Mouse (Mus musculus): ENCODE data around the gene Afap1.

Gene Afap1

GRCm38 (mm10) chr5:35893093-35893804, at the start of gene Afap1:
Gene Afap1, plus strand, starts transcription at chr5:35893319.
- DNase-seq (ENCODE audit: low spot score in 2 of 2), result peak; percentile 99

GRCm38 (mm10) chr5:35851485-35851884, 41.6 kb upstream of the Afap1 start:
- DNase-seq (ENCODE audit: low spot score in 2 of 2), result no peak

GRCm38 (mm10) chr5:35853463-35853862, 39.7 kb upstream of the Afap1 start:
- DNase-seq (ENCODE audit: low spot score in 2 of 2), result no peak

GRCm38 (mm10) chr5:35856245-35856644, 36.9 kb upstream of the Afap1 start:
- no peak for DNase-seq (ENCODE audit: low spot score in 2 of 2)

- peak; percentile 24 to 33 for DNase-seq (ENCODE audit: low spot score in 2 of 2)
Measured at GRCm38 (mm10) chr5:35858069-35858468, 35.0 kb upstream of the Afap1 start.

GRCm38 (mm10) chr5:35861456-35861855, 31.7 kb upstream of the Afap1 start:
- no peak for DNase-seq (ENCODE audit: low spot score in 2 of 2)

- DNase-seq (ENCODE audit: low spot score in 2 of 2), result no peak
Measured at GRCm38 (mm10) chr5:35869973-35870372, 23.1 kb upstream of the Afap1 start.

- DNase-seq (ENCODE audit: low spot score in 2 of 2), result peak; percentile 48 to 57
Measured at GRCm38 (mm10) chr5:35870408-35871012, 22.6 kb upstream of the Afap1 start.

GRCm38 (mm10) chr5:35873382-35873781, 19.7 kb upstream of the Afap1 start:
- DNase-seq (ENCODE audit: low spot score in 2 of 2), result no peak

GRCm38 (mm10) chr5:35876236-35876635, 16.9 kb upstream of the Afap1 start:
- no peak for DNase-seq (ENCODE audit: low spot score in 2 of 2)

- no peak for DNase-seq (ENCODE audit: low spot score in 2 of 2)
Measured at GRCm38 (mm10) chr5:35879199-35879598, 13.9 kb upstream of the Afap1 start.

- DNase-seq (ENCODE audit: low spot score in 2 of 2), result no peak
Measured at GRCm38 (mm10) chr5:35882391-35882790, 10.7 kb upstream of the Afap1 start.

- no peak for DNase-seq (ENCODE audit: low spot score in 2 of 2)
Measured at GRCm38 (mm10) chr5:35884262-35884661, 8.9 kb upstream of the Afap1 start.

- DNase-seq (ENCODE audit: low spot score in 2 of 2), result no peak
Measured at GRCm38 (mm10) chr5:35884689-35885088, 8.4 kb upstream of the Afap1 start.

GRCm38 (mm10) chr5:35888959-35889358, 4.2 kb upstream of the Afap1 start:
- DNase-seq (ENCODE audit: low spot score in 2 of 2), result no peak

- no peak for DNase-seq (ENCODE audit: low spot score in 2 of 2)
Measured at GRCm38 (mm10) chr5:35889641-35890040, 3.5 kb upstream of the Afap1 start.

GRCm38 (mm10) chr5:35890985-35891730, 2.0 kb upstream of the Afap1 start:
- DNase-seq (ENCODE audit: low spot score in 2 of 2), result no peak

- DNase-seq (ENCODE audit: low spot score in 2 of 2), result no peak
Measured at GRCm38 (mm10) chr5:35892363-35892762, 756 bp upstream of the Afap1 start.

GRCm38 (mm10) chr5:35893805-35894260, 714 bp downstream of the Afap1 start:
- DNase-seq (ENCODE audit: low spot score in 2 of 2), result peak; percentile 49 to 66

GRCm38 (mm10) chr5:35894295-35895047, 1.4 kb downstream of the Afap1 start:
- DNase-seq (ENCODE audit: low spot score in 2 of 2), result peak in 1 of 2 experiments; percentile 52

- no peak for DNase-seq (ENCODE audit: low spot score in 2 of 2)
Measured at GRCm38 (mm10) chr5:35895926-35896325, 2.8 kb downstream of the Afap1 start.

- DNase-seq (ENCODE audit: low spot score in 2 of 2), result no peak
Measured at GRCm38 (mm10) chr5:35896556-35896955, 3.4 kb downstream of the Afap1 start.

All from urinary bladder, adult 18-20 months (tissue).